Mouse (Mus musculus) G1E (cell line): Measurements from ENCODE around the gene Surf2.

Experiments
- CTCF ChIP-seq: IDR thresholded peaks from 2 replicates; pipeline ENCODE4 v1.5.1; 2012; ENCODE audit warnings: low read depth, low read length, inconsistent platforms, mixed read lengths
- GATA1 ChIP-seq: IDR thresholded peaks from 2 replicates; pipeline ENCODE4 v1.6.1; 2012; ENCODE audit warnings: borderline replicate concordance, low read length, inconsistent platforms, mixed read lengths
- TAL1 ChIP-seq: conservative IDR thresholded peaks from 2 replicates; pipeline ENCODE4 v1.6.1; 2012; ENCODE audit warnings: low read depth, low read length, inconsistent platforms, mixed read lengths

GRCm38 (mm10) chr2:26913416-26914147, 2.6 kb upstream of the Surf2 start:
- no peak for TF ChIP-seq GATA1
- TF ChIP-seq CTCF = no peak
- TF ChIP-seq TAL1 = no peak
